Mouse (Mus musculus) stomach, embryonic 14.5 days (tissue): Measurements from ENCODE around the gene Tecta. TPM values are rescaled to one million over a fixed set of nuclear protein-coding genes. Genes with fewer than 3 reads are reported as not detected.

Experiments
- ATAC-seq: fragments of 200-750 bp; cut with Nextera tagmentation; 2 replicates; pipeline ENCODE4 v1.8.0; 2017; ENCODE audit warnings: low read depth, moderate TSS enrichment; ENCODE audit not compliant: insufficient number of reproducible peaks, insufficient read depth, low FRiP score
- H3K27ac ChIP-seq: fragments of 300-500 bp; sonication (generic); 2 replicates; pipeline ENCODE4 v1.5.1; 2014; ENCODE audit warnings: mild to moderate bottlenecking, low read length, moderate library complexity, mixed read lengths
- H3K27me3 ChIP-seq: fragments of 300-500 bp; sonication (generic); 2 replicates; pipeline ENCODE4 v1.6.1; 2014; ENCODE audit warnings: low read length, control low read depth, mixed read lengths; ENCODE audit not compliant: control insufficient read depth, insufficient read depth
- H3K36me3 ChIP-seq: fragments of 300-500 bp; sonication (generic); 2 replicates; pipeline ENCODE4 v1.6.1; 2014; ENCODE audit warnings: mild to moderate bottlenecking, control low read depth, low read length, moderate library complexity, mixed read lengths; ENCODE audit not compliant: control insufficient read depth, insufficient read depth
- H3K4me1 ChIP-seq: fragments of 300-500 bp; sonication (generic); 2 replicates; pipeline ENCODE4 v1.6.1; 2014; ENCODE audit warnings: low read length, control low read depth, mixed read lengths; ENCODE audit not compliant: control insufficient read depth, insufficient read depth
- H3K4me2 ChIP-seq: fragments of 300-500 bp; sonication (generic); replicated peaks from 2 replicates; pipeline ENCODE4 v1.6.1; 2014; ENCODE audit warnings: low read depth, low read length, control low read depth
- H3K4me3 ChIP-seq: fragments of 300-500 bp; sonication (generic); 2 replicates; pipeline ENCODE4 v1.5.1; 2014; ENCODE audit warnings: low read depth, low read length, control low read depth
- H3K9ac ChIP-seq: fragments of 300-500 bp; sonication (generic); replicated peaks from 2 replicates; pipeline ENCODE4 v1.6.1; 2014; ENCODE audit warnings: low read depth, mild to moderate bottlenecking, control low read depth, low read length, moderate library complexity, mixed read lengths
- H3K9me3 ChIP-seq: fragments of 300-500 bp; sonication (generic); 2 replicates; pipeline ENCODE4 v1.6.1; 2016; ENCODE audit warnings: low read depth, low read length, control low read depth; ENCODE audit not compliant: control insufficient read depth
- WGBS: fragments of 180-500 bp; shearing (Covaris S2); extraction: QIAGEN DNeasy Blood & Tissue Kit; methylation state at CpG from one replicate; pipeline ENCODE4 v1.1.7; 2014; 5-methylcytosine and 5-hydroxymethylcytosine counted together
- microRNA-seq: library from miRNA; unstranded; fragments of <30 nt; microRNA quantifications from one replicate; pipeline ENCODE4, GENCODE M21; 2016
- polyA plus RNA-seq: library from polyadenylated mRNA; unstranded; fragments of >200 nt; fragmentation: Nextera tagmentation; extraction: Ambion mirVana; gene quantifications from 2 replicates; pipeline ENCODE4 v1.2.1, GENCODE M21; 2014

Tecta gene
- polyA plus RNA-seq, 1 experiment from 2014 or later = 1.9 TPM

DNA sequence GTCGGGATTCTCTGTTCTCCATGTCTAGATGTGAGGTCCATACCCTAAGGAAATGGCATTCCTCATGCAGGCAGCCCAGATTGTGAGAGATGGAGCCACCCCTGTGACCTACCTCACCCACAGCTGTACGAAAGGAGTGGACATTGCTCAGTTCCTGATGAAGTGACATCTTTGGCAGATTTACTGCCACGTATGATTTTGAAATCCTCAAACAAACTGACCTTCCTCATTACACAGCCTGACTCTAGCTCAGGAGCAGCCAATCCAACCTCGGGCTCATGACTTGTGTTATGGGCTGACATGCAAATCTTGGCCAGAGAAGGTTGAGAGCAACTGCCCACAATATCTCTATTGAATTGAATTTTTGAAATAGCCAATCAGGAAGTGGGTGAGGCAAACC lies 120.1 kb downstream of the Tecta start:
- no peak for ATAC-seq
- Histone ChIP-seq H3K36me3 (no peaks in the 10 kb centered on the region), H3K9ac (no peak overlapping the region), H3K9me3 (no peaks in the 10 kb centered on the region), H3K27ac (no peak overlapping the region), H3K27me3 (no peaks in the 10 kb centered on the region), H3K4me1 (no peaks in the 10 kb centered on the region), H3K4me3 (no peak overlapping the region), H3K4me2 (no peak overlapping the region)
- 59% methylated on average over 4 of the region's 4 CpGs for WGBS

Small RNA genes within 50 kb of the gene (microRNA-seq; reads per million reads assigned to microRNA genes)
- not detected for gene Gm44311

Other genes starting within 250 kb of the Tecta start
- 59.6 and 69.5 TPM in 2 replicates for gene Sc5d, start 135.7 kb downstream of the Tecta start, polyA plus RNA-seq
- 5.5 and 7.6 TPM in 2 replicates for gene Tbcel, start 107.9 kb upstream of the Tecta start, polyA plus RNA-seq